Mouse (Mus musculus): ENCODE measurements around the gene Dhx16.

Dhx16 gene

DNA sequence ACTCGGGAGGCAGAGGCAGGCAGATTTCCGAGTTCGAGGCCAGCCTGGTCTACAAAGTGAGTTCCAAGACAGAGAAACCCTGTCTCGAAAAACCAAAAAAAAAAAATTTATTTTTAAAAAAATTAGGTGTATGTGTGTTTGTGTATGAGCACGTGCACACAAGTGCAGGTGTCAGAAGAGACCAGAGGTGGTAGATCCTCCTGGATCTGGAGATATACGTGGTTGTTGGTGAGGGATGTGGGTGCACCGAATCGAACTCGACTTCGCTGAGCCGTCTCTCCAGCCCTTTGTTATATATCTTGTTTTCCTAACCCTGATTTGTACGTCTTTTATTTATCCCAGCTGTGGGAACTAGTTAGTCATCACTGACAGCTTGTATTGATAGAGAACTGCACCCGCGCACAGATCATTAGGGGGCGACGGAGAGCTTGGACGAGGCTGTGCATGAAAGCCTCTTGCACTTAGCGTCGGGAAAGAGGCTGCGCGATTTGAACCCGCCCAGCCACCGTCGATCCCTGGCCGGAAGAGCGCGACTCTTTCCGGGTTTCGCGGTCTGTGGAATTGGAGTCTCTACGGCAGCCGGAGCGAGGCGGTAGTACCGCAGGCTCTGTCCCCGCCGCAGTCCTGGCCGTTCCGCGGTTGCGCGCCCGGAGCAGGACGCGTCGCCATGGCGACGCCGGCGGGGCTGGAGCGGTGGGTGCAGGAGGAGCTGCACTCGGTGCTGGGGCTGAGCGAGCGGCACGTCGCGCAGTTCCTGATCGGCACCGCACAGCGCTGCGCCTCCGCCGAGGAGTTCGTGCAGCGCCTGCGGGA, at the start of gene Dhx16:
Gene Dhx16, plus strand, starts transcription at position 575 of the 813 bp plus-strand sequence.
- H3K4me1 ChIP-seq (replicated peaks; ENCODE audit: low read depth, low read length) = peaks cover 49% of the 10 kb centered on the region
- no peaks in the 10 kb centered on the region for H3K27me3 ChIP-seq (ENCODE audit: insufficient read depth, low read length)
- H3K9me3 ChIP-seq (ENCODE audit: low read length) = no peaks in the 10 kb centered on the region
- TF ChIP-seq CTCF (conservative IDR thresholded peaks at IDR 0.05; ENCODE audit: low read length) (peak; percentile 53), NANOG (IDR thresholded peaks at IDR 0.05; ENCODE audit: borderline replicate concordance, low read length) (no peak)
- H3K4me3 ChIP-seq (replicated peaks; ENCODE audit: low read length) = peak within 1 kb of the TSS; percentile 100
- peaks cover 50% of the 10 kb centered on the region for H3K36me3 ChIP-seq (ENCODE audit: insufficient read depth, low read length)

DNA sequence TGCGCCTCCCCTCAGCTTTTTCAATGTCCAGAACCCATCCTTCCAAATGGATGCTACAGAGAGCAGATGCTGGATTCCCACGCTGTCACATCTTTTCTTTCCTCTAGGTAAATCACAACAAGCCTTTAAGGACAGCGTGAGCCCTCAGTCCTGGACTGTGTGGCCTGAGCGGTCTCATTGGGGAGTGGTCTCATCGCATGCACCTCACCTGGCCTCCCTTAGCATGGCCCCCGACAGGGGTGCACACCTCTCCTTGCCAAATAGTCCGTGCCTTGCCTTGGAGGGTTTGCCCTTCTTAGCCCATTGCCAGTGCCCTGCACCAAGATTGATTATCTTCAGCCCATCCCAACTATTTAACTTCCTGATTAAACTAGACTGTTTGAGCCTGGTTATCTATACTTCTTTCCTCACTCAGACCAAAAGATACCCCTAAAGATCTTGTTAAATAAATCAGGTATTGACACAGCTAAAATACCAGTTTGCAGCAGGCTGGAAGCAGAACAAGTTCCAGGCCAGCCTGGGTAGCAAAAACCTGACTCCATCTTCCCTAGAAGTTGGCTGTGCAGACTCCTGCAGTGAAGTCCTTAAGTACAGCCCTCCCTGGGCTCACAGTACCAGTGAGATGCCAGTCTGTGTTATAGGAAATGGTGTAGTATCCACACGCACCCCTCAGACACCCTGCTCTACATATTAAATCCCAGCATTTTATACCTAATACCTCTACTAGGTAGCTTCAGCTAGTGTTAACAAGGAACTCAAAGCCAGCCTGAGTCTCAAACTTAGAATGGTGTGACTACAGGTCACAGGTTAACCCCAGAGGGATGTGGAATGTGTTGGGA, 47.0 kb upstream of the Dhx16 start:
- Histone ChIP-seq H3K4me3 (replicated peaks; ENCODE audit: low read length) (no peak overlapping the region), H3K4me1 (replicated peaks; ENCODE audit: low read depth, low read length) (peaks cover 46% of the 10 kb centered on the region), H3K27me3 (ENCODE audit: insufficient read depth, low read length) (no peaks in the 10 kb centered on the region), H3K9me3 (ENCODE audit: low read length) (no peaks in the 10 kb centered on the region), H3K36me3 (ENCODE audit: insufficient read depth, low read length) (peaks cover 70% of the 10 kb centered on the region)
- no peak for TF ChIP-seq POU5F1 (IDR thresholded peaks at IDR 0.05; ENCODE audit: borderline replicate concordance, low read length)
- no peak for TF ChIP-seq NANOG (IDR thresholded peaks at IDR 0.05; ENCODE audit: borderline replicate concordance, low read length)
- no peak for TF ChIP-seq CTCF (conservative IDR thresholded peaks at IDR 0.05; ENCODE audit: low read length)

DNA sequence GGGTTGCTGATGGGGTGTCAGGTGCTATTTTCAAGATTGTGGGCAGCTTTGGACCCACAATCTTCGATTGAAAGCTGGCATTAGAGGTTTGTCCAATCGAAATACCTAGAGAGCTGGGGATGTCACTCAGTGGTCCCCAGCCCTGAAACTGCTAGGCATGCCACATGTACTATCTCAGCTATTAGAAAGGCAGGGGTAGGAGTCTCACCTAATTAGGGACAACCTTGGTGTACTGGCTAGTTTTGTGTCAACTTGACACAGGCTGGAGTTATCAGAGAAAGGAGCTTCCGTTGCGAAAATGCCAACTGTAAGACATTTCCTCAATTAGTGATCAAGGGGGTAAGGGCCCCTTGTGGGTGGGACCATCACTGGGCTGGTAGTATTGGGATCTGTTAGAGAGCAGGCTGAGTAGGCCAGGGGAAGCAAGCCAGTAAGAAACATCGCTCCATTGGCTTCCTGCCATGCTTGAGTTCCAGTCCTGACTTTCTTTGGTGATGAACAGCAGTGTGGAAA, 46.3 kb upstream of the Dhx16 start:
- Histone ChIP-seq H3K4me3 (replicated peaks; ENCODE audit: low read length) (no peak overlapping the region), H3K9me3 (ENCODE audit: low read length) (no peaks in the 10 kb centered on the region), H3K36me3 (ENCODE audit: insufficient read depth, low read length) (peaks cover 68% of the 10 kb centered on the region), H3K27me3 (ENCODE audit: insufficient read depth, low read length) (no peaks in the 10 kb centered on the region), H3K4me1 (replicated peaks; ENCODE audit: low read depth, low read length) (peaks cover 46% of the 10 kb centered on the region)
- no peak for TF ChIP-seq NANOG (IDR thresholded peaks at IDR 0.05; ENCODE audit: borderline replicate concordance, low read length)
- TF ChIP-seq CTCF (conservative IDR thresholded peaks at IDR 0.05; ENCODE audit: low read length) = no peak
- TF ChIP-seq POU5F1 (IDR thresholded peaks at IDR 0.05; ENCODE audit: borderline replicate concordance, low read length) = no peak

DNA sequence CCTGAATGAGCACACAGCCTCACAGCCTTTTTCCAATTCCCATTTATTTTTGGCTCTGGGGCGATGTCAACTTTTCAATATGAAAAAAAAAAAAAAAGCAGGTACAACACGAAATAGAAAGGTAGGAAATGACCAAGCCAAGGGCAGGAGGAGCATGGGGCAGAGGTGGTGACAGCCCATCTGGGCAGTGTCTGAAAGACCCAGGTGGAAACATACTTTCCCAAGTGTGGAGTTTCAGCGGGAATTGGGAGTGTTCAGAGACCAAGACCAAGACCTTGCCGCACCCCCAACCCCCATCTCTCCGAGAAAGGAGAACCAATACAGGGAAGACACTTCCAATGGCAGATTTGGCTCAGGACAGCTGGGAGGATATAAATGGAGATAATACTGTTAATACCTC, 45.7 kb upstream of the Dhx16 start:
- Histone ChIP-seq H3K36me3 (ENCODE audit: insufficient read depth, low read length) (peaks cover 68% of the 10 kb centered on the region), H3K27me3 (ENCODE audit: insufficient read depth, low read length) (no peaks in the 10 kb centered on the region), H3K4me1 (replicated peaks; ENCODE audit: low read depth, low read length) (peaks cover 48% of the 10 kb centered on the region), H3K9me3 (ENCODE audit: low read length) (no peaks in the 10 kb centered on the region), H3K4me3 (replicated peaks; ENCODE audit: low read length) (peak overlapping the region; percentile 97)
- TF ChIP-seq POU5F1 (IDR thresholded peaks at IDR 0.05; ENCODE audit: borderline replicate concordance, low read length) (no peak), CTCF (conservative IDR thresholded peaks at IDR 0.05; ENCODE audit: low read length) (no peak), NANOG (IDR thresholded peaks at IDR 0.05; ENCODE audit: borderline replicate concordance, low read length) (no peak)

GRCm38 (mm10) chr17:35834696-35835422, 44.8 kb upstream of the Dhx16 start:
- H3K4me1 ChIP-seq (replicated peaks; ENCODE audit: low read depth, low read length) = peaks cover 50% of the 10 kb centered on the region
- H3K9me3 ChIP-seq (ENCODE audit: low read length) = no peaks in the 10 kb centered on the region
- H3K27me3 ChIP-seq (ENCODE audit: insufficient read depth, low read length) = no peaks in the 10 kb centered on the region
- peak overlapping the region; percentile 97 for H3K4me3 ChIP-seq (replicated peaks; ENCODE audit: low read length)
- no peak for TF ChIP-seq CTCF (conservative IDR thresholded peaks at IDR 0.05; ENCODE audit: low read length)
- no peak for TF ChIP-seq POU5F1 (IDR thresholded peaks at IDR 0.05; ENCODE audit: borderline replicate concordance, low read length)
- TF ChIP-seq NANOG (IDR thresholded peaks at IDR 0.05; ENCODE audit: borderline replicate concordance, low read length) = no peak
- peaks cover 65% of the 10 kb centered on the region for H3K36me3 ChIP-seq (ENCODE audit: insufficient read depth, low read length)

- H3K9me3 ChIP-seq (ENCODE audit: low read length) = no peaks in the 10 kb centered on the region
- TF ChIP-seq POU5F1 (IDR thresholded peaks at IDR 0.05; ENCODE audit: borderline replicate concordance, low read length) (no peak), CTCF (conservative IDR thresholded peaks at IDR 0.05; ENCODE audit: low read length) (no peak), NANOG (IDR thresholded peaks at IDR 0.05; ENCODE audit: borderline replicate concordance, low read length) (no peak)
- H3K4me3 ChIP-seq (replicated peaks; ENCODE audit: low read length) = peak overlapping the region; percentile 97
- peaks cover 63% of the 10 kb centered on the region for H3K36me3 ChIP-seq (ENCODE audit: insufficient read depth, low read length)
- H3K4me1 ChIP-seq (replicated peaks; ENCODE audit: low read depth, low read length) = peaks cover 50% of the 10 kb centered on the region
- H3K27me3 ChIP-seq (ENCODE audit: insufficient read depth, low read length) = no peaks in the 10 kb centered on the region
Observed at GRCm38 (mm10) chr17:35835424-35836140, 44.0 kb upstream of the Dhx16 start.

- Histone ChIP-seq H3K4me1 (replicated peaks; ENCODE audit: low read depth, low read length) (peaks cover 50% of the 10 kb centered on the region), H3K36me3 (ENCODE audit: insufficient read depth, low read length) (peaks cover 55% of the 10 kb centered on the region), H3K4me3 (replicated peaks; ENCODE audit: low read length) (peak overlapping the region; percentile 97), H3K27me3 (ENCODE audit: insufficient read depth, low read length) (no peaks in the 10 kb centered on the region), H3K9me3 (ENCODE audit: low read length) (no peaks in the 10 kb centered on the region)
- TF ChIP-seq CTCF (conservative IDR thresholded peaks at IDR 0.05; ENCODE audit: low read length) (peak; percentile 86), NANOG (IDR thresholded peaks at IDR 0.05; ENCODE audit: borderline replicate concordance, low read length) (no peak), POU5F1 (IDR thresholded peaks at IDR 0.05; ENCODE audit: borderline replicate concordance, low read length) (no peak)
Observed at GRCm38 (mm10) chr17:35836178-35836965, 43.2 kb upstream of the Dhx16 start.
